Mouse (Mus musculus): ENCODE measurements around the gene Lsm6. TPM values are rescaled to one million over a fixed set of nuclear protein-coding genes. Genes with fewer than 3 reads are reported as not detected.
A peak's percentile ranks its signal among the peaks of the same experiment; 100 is the strongest.

Lsm6 gene
- polyA plus RNA-seq (2016; fragmentation: Nextera tagmentation; extraction: Ambion mirVana): 291 and 299 TPM in 2 replicates

- Histone ChIP-seq H3K4me1 (peaks cover 11% of the 10 kb centered on the region), H3K36me3 (replicated peaks) (peaks cover 34% of the 10 kb centered on the region), H3K9me3 (no peaks in the 10 kb centered on the region), H3K4me3 (peak within 1 kb of the TSS; percentile 84), H3K27me3 (replicated peaks; ENCODE audit: low read depth, poor library complexity, severe bottlenecking) (no peaks in the 10 kb centered on the region), H3K27ac (replicated peaks) (peak within 1 kb of the TSS; percentile 99)
- under 1% methylated on average over 70 of the region's 70 CpGs for WGBS
- peak; percentile 98 for DNase-seq (ENCODE audit: low spot score)
Observed at GRCm38 (mm10) chr8:78820673-78821310, at the start of gene Lsm6. Lsm6 (minus strand) TSS chr8:78821140.

- 91% methylated on average over 2 of the region's 2 CpGs for WGBS
- no peak overlapping the region for H3K4me3 ChIP-seq
Observed at GRCm38 (mm10) chr8:78867036-78867435, 46.1 kb upstream of the Lsm6 start.

GRCm38 (mm10) chr8:78863001-78863400, 42.1 kb upstream of the Lsm6 start:
- no peaks in the 10 kb centered on the region for H3K27me3 ChIP-seq (replicated peaks; ENCODE audit: low read depth, poor library complexity, severe bottlenecking)
- H3K36me3 ChIP-seq (replicated peaks): no peaks in the 10 kb centered on the region
- H3K4me1 ChIP-seq: no peaks in the 10 kb centered on the region
- DNase-seq (ENCODE audit: low spot score): no peak
- no peak overlapping the region for H3K4me3 ChIP-seq
- WGBS: 84% methylated on average over 1 of the region's 1 CpGs
- no peak overlapping the region for H3K27ac ChIP-seq (replicated peaks)
- H3K9me3 ChIP-seq: no peaks in the 10 kb centered on the region

More at GRCm38 (mm10) chr8:78867036-78867435, 46.1 kb upstream of the Lsm6 start:
- H3K9me3 ChIP-seq: no peaks in the 10 kb centered on the region
- H3K27ac ChIP-seq (replicated peaks): no peak overlapping the region
- no peaks in the 10 kb centered on the region for H3K27me3 ChIP-seq (replicated peaks; ENCODE audit: low read depth, poor library complexity, severe bottlenecking)
- no peaks in the 10 kb centered on the region for H3K36me3 ChIP-seq (replicated peaks)
- no peak for DNase-seq (ENCODE audit: low spot score)
- H3K4me1 ChIP-seq: no peaks in the 10 kb centered on the region

GRCm38 (mm10) chr8:78862046-78862445, 41.1 kb upstream of the Lsm6 start:
- WGBS: 75% methylated on average over 9 of the region's 9 CpGs
- H3K4me1 ChIP-seq: no peaks in the 10 kb centered on the region
- DNase-seq (ENCODE audit: low spot score): no peak
- no peak overlapping the region for H3K4me3 ChIP-seq
- H3K36me3 ChIP-seq (replicated peaks): no peaks in the 10 kb centered on the region
- no peaks in the 10 kb centered on the region for H3K27me3 ChIP-seq (replicated peaks; ENCODE audit: low read depth, poor library complexity, severe bottlenecking)
- H3K9me3 ChIP-seq: no peaks in the 10 kb centered on the region
- H3K27ac ChIP-seq (replicated peaks): no peak overlapping the region

GRCm38 (mm10) chr8:78860789-78861188, 39.8 kb upstream of the Lsm6 start:
- H3K4me3 ChIP-seq: no peak overlapping the region
- H3K27me3 ChIP-seq (replicated peaks; ENCODE audit: low read depth, poor library complexity, severe bottlenecking): no peaks in the 10 kb centered on the region
- no peaks in the 10 kb centered on the region for H3K9me3 ChIP-seq
- no peak for DNase-seq (ENCODE audit: low spot score)
- no peaks in the 10 kb centered on the region for H3K36me3 ChIP-seq (replicated peaks)
- H3K27ac ChIP-seq (replicated peaks): no peak overlapping the region
- WGBS: 56% methylated on average over 5 of the region's 5 CpGs
- H3K4me1 ChIP-seq: no peaks in the 10 kb centered on the region

- WGBS: 93% methylated on average over 7 of the region's 7 CpGs
- H3K4me3 ChIP-seq: no peak overlapping the region
Observed at GRCm38 (mm10) chr8:78857421-78857820, 36.5 kb upstream of the Lsm6 start.

GRCm38 (mm10) chr8:78852279-78852678, 31.3 kb upstream of the Lsm6 start:
- H3K4me1 ChIP-seq: no peaks in the 10 kb centered on the region
- no peak overlapping the region for H3K27ac ChIP-seq (replicated peaks)
- WGBS: 85% methylated on average over 4 of the region's 4 CpGs
- no peaks in the 10 kb centered on the region for H3K27me3 ChIP-seq (replicated peaks; ENCODE audit: low read depth, poor library complexity, severe bottlenecking)
- no peak overlapping the region for H3K4me3 ChIP-seq
- DNase-seq (ENCODE audit: low spot score): no peak
- H3K36me3 ChIP-seq (replicated peaks): no peaks in the 10 kb centered on the region
- no peaks in the 10 kb centered on the region for H3K9me3 ChIP-seq

More at GRCm38 (mm10) chr8:78857421-78857820, 36.5 kb upstream of the Lsm6 start:
- no peaks in the 10 kb centered on the region for H3K4me1 ChIP-seq
- DNase-seq (ENCODE audit: low spot score): no peak
- no peaks in the 10 kb centered on the region for H3K9me3 ChIP-seq
- no peaks in the 10 kb centered on the region for H3K36me3 ChIP-seq (replicated peaks)
- H3K27ac ChIP-seq (replicated peaks): no peak overlapping the region
- no peaks in the 10 kb centered on the region for H3K27me3 ChIP-seq (replicated peaks; ENCODE audit: low read depth, poor library complexity, severe bottlenecking)

- H3K27me3 ChIP-seq (replicated peaks; ENCODE audit: low read depth, poor library complexity, severe bottlenecking): no peaks in the 10 kb centered on the region
- no peaks in the 10 kb centered on the region for H3K36me3 ChIP-seq (replicated peaks)
- H3K4me1 ChIP-seq: no peaks in the 10 kb centered on the region
- H3K4me3 ChIP-seq: no peak overlapping the region
- H3K9me3 ChIP-seq: no peaks in the 10 kb centered on the region
- no peak for DNase-seq (ENCODE audit: low spot score)
- WGBS: 93% methylated on average over 3 of the region's 3 CpGs
- H3K27ac ChIP-seq (replicated peaks): no peak overlapping the region
Observed at GRCm38 (mm10) chr8:78847240-78847639, 26.3 kb upstream of the Lsm6 start.

GRCm38 (mm10) chr8:78844559-78844958, 23.6 kb upstream of the Lsm6 start:
- 88% methylated on average over 5 of the region's 5 CpGs for WGBS

GRCm38 (mm10) chr8:78838656-78839413, 17.9 kb upstream of the Lsm6 start:
- DNase-seq (ENCODE audit: low spot score): no peak
- H3K4me1 ChIP-seq: no peaks in the 10 kb centered on the region
- H3K36me3 ChIP-seq (replicated peaks): no peaks in the 10 kb centered on the region
- H3K4me3 ChIP-seq: no peak overlapping the region
- 88% methylated on average over 7 of the region's 7 CpGs for WGBS
- H3K27ac ChIP-seq (replicated peaks): no peak overlapping the region
- no peaks in the 10 kb centered on the region for H3K9me3 ChIP-seq
- H3K27me3 ChIP-seq (replicated peaks; ENCODE audit: low read depth, poor library complexity, severe bottlenecking): no peaks in the 10 kb centered on the region

More at GRCm38 (mm10) chr8:78844559-78844958, 23.6 kb upstream of the Lsm6 start:
- no peak for DNase-seq (ENCODE audit: low spot score)
- Histone ChIP-seq H3K4me3 (no peak overlapping the region), H3K27me3 (replicated peaks; ENCODE audit: low read depth, poor library complexity, severe bottlenecking) (no peaks in the 10 kb centered on the region), H3K4me1 (no peaks in the 10 kb centered on the region), H3K9me3 (no peaks in the 10 kb centered on the region), H3K27ac (replicated peaks) (no peak overlapping the region), H3K36me3 (replicated peaks) (no peaks in the 10 kb centered on the region)

GRCm38 (mm10) chr8:78836091-78836490, 15.2 kb upstream of the Lsm6 start:
- H3K9me3 ChIP-seq: no peaks in the 10 kb centered on the region
- DNase-seq (ENCODE audit: low spot score): no peak
- no peak overlapping the region for H3K4me3 ChIP-seq
- no peak overlapping the region for H3K27ac ChIP-seq (replicated peaks)
- no peaks in the 10 kb centered on the region for H3K36me3 ChIP-seq (replicated peaks)
- WGBS: 99% methylated on average over 6 of the region's 6 CpGs
- no peaks in the 10 kb centered on the region for H3K27me3 ChIP-seq (replicated peaks; ENCODE audit: low read depth, poor library complexity, severe bottlenecking)
- no peaks in the 10 kb centered on the region for H3K4me1 ChIP-seq

GRCm38 (mm10) chr8:78828414-78828813, 7.5 kb upstream of the Lsm6 start:
- Histone ChIP-seq H3K27ac (replicated peaks) (no peak overlapping the region), H3K4me3 (no peak overlapping the region), H3K4me1 (no peaks in the 10 kb centered on the region), H3K36me3 (replicated peaks) (no peaks in the 10 kb centered on the region), H3K9me3 (no peaks in the 10 kb centered on the region), H3K27me3 (replicated peaks; ENCODE audit: low read depth, poor library complexity, severe bottlenecking) (no peaks in the 10 kb centered on the region)
- no peak for DNase-seq (ENCODE audit: low spot score)
- 88% methylated on average over 11 of the region's 11 CpGs for WGBS

GRCm38 (mm10) chr8:78824515-78824914, 3.6 kb upstream of the Lsm6 start:
- 83% methylated on average over 4 of the region's 4 CpGs for WGBS
- Histone ChIP-seq H3K4me1 (peaks cover 5% of the 10 kb centered on the region), H3K27me3 (replicated peaks; ENCODE audit: low read depth, poor library complexity, severe bottlenecking) (no peaks in the 10 kb centered on the region), H3K27ac (replicated peaks) (no peak overlapping the region), H3K4me3 (no peak overlapping the region), H3K36me3 (replicated peaks) (no peaks in the 10 kb centered on the region), H3K9me3 (no peaks in the 10 kb centered on the region)
- DNase-seq (ENCODE audit: low spot score): no peak
